Mouse (Mus musculus) thymus, adult 2 months (tissue): Measurements from ENCODE around the gene Antxr1.

ENCODE experiments used
- CTCF ChIP-seq: fragments of 200-500 bp; IDR thresholded peaks from 2 replicates; pipeline ENCODE4 v1.5.1; 2012; ENCODE audit warnings: mild to moderate bottlenecking, control low read depth, low read length, moderate library complexity, borderline replicate concordance; ENCODE audit not compliant: control insufficient read depth, poor library complexity, insufficient read depth; ENCODE audit errors: extremely low read depth
- POLR2A ChIP-seq: fragments of 200-500 bp; IDR thresholded peaks from 2 replicates; pipeline ENCODE4 v1.6.1; 2012; ENCODE audit warnings: mild to moderate bottlenecking, low read length, control low read depth, moderate library complexity; ENCODE audit not compliant: control insufficient read depth, poor library complexity, insufficient read depth; ENCODE audit errors: extremely low read depth

GRCm38 (mm10) chr6:87184418-87184817, 151.2 kb downstream of the Antxr1 start:
- TF ChIP-seq CTCF (no peak), POLR2A (no peak)
